Mouse (Mus musculus) forebrain, embryonic 11.5 days (tissue): ENCODE measurements around the gene Trim44. TPM values are rescaled to one million over a fixed set of nuclear protein-coding genes. Genes with fewer than 3 reads are reported as not detected.

Source experiments
- ATAC-seq: fragments of 200-750 bp; cut with Nextera tagmentation; replicated peaks from 2 replicates; pipeline ENCODE4 v1.8.0; 2017; ENCODE audit warnings: moderate TSS enrichment; ENCODE audit not compliant: low FRiP score
- DNase-seq: peaks from one replicate; pipeline ENCODE4 v3.0.0-alpha.2; 2017; ENCODE audit warnings: low spot score
- H3K27ac ChIP-seq: fragments of 300-500 bp; sonication (generic); 2 replicates; pipeline ENCODE4 v1.5.1; 2014; ENCODE audit warnings: low read depth, low read length
- H3K27me3 ChIP-seq: fragments of 300-500 bp; sonication (generic); 2 replicates; pipeline ENCODE4 v1.6.1; 2014; ENCODE audit warnings: mild to moderate bottlenecking, low read length, mixed read lengths; ENCODE audit not compliant: control insufficient read depth, insufficient read depth
- H3K36me3 ChIP-seq: fragments of 300-500 bp; sonication (generic); 2 replicates; pipeline ENCODE4 v1.6.1; 2014; ENCODE audit warnings: mild to moderate bottlenecking, low read length, moderate library complexity, mixed read lengths; ENCODE audit not compliant: control insufficient read depth, insufficient read depth
- H3K4me1 ChIP-seq: fragments of 300-500 bp; sonication (generic); replicated peaks from 2 replicates; pipeline ENCODE4 v1.6.1; 2014; ENCODE audit warnings: low read length, mixed read lengths; ENCODE audit not compliant: control insufficient read depth, insufficient read depth
- H3K4me2 ChIP-seq: fragments of 300-500 bp; sonication (generic); 2 replicates; pipeline ENCODE4 v1.6.1; 2014; ENCODE audit warnings: low read depth, mild to moderate bottlenecking, low read length, moderate library complexity, mixed read lengths; ENCODE audit not compliant: severe bottlenecking
- H3K4me3 ChIP-seq: fragments of 300-500 bp; sonication (generic); 2 replicates; pipeline ENCODE4 v1.5.1; 2014; ENCODE audit warnings: low read depth, low read length
- H3K9ac ChIP-seq: fragments of 300-500 bp; sonication (generic); 2 replicates; pipeline ENCODE4 v1.6.1; 2014; ENCODE audit warnings: low read length
- H3K9me3 ChIP-seq: fragments of 300-500 bp; sonication (generic); 2 replicates; pipeline ENCODE4 v1.6.1; 2016; ENCODE audit warnings: low read length, mixed read lengths; ENCODE audit not compliant: control insufficient read depth
- WGBS: fragments of 180-500 bp; shearing (Covaris S2); extraction: QIAGEN DNeasy Blood & Tissue Kit; methylation state at CpG from one replicate; pipeline ENCODE4 v1.1.7; 2014; 5-methylcytosine and 5-hydroxymethylcytosine counted together
- polyA plus RNA-seq: library from polyadenylated mRNA; unstranded; fragments of >200 nt; fragmentation: Nextera tagmentation; extraction: Ambion mirVana; gene quantifications from 2 replicates; pipeline ENCODE4 v1.2.1, GENCODE M21; 2014

The Trim44 gene
- polyA plus RNA-seq, 1 experiment from 2014 or later: 50.7 TPM

DNA sequence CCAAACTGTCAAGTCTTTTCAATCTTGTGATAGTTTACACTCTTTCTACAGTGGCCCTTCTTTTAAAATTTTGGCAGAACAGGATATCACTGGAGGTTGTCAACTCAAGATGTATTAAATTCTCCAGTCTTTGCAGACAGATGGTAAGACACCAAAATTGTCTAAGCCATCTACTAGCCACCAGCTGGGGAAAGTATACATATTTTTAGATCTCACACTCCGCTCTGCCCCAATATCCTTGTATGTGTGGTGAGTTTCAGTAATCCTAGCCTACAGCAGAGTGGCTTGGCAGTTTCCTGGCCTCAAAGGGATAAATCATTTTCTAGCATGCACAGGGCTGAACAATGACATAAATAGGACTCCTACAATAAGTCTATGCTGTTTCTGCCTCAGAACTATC lies 105.1 kb downstream of the Trim44 start:
- H3K9me3 ChIP-seq: no peaks in the 10 kb centered on the region
- no peak overlapping the region for H3K27ac ChIP-seq
- H3K4me1 ChIP-seq: no peaks in the 10 kb centered on the region
- WGBS: 94% methylated on average over 1 of the region's 1 CpGs
- no peak overlapping the region for H3K4me2 ChIP-seq
- no peak overlapping the region for H3K4me3 ChIP-seq
- H3K9ac ChIP-seq: no peak overlapping the region
- ATAC-seq (no peak), DNase-seq (no peak)
- no peaks in the 10 kb centered on the region for H3K27me3 ChIP-seq
- no peaks in the 10 kb centered on the region; the same call in 1 of the 2 replicates for H3K36me3 ChIP-seq

DNA sequence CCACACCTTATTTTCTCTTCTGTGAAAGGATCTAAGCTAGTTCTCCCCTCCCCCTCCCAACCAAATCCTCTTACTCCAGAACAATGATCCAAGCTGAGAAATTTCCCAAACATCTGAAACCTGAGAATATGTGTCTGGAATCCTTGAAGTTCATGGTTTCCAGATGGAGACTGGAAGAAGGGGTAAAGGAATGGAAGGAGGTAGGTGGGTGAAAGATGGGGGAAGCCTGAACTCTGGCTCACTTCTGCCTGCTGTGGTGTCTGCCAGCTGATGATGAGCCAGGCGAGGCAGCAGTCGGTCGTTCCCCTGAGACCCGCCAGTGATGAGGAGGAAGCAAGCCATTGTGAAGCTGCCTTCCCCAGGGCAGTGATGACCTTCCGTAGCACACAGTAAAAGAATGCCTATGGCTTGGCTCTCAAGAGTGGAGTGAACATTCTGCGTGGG lies 112.8 kb downstream of the Trim44 start:
- H3K4me3 ChIP-seq: no peak overlapping the region
- no peak overlapping the region for H3K9ac ChIP-seq
- H3K9me3 ChIP-seq: no peaks in the 10 kb centered on the region
- WGBS: 38% methylated on average over 6 of the region's 6 CpGs
- no peaks in the 10 kb centered on the region for H3K27me3 ChIP-seq
- DNase-seq: no peak
- H3K36me3 ChIP-seq: no peaks in the 10 kb centered on the region
- H3K4me2 ChIP-seq: no peak overlapping the region
- ATAC-seq: no peak
- no peaks in the 10 kb centered on the region for H3K4me1 ChIP-seq
- no peak overlapping the region for H3K27ac ChIP-seq

DNA sequence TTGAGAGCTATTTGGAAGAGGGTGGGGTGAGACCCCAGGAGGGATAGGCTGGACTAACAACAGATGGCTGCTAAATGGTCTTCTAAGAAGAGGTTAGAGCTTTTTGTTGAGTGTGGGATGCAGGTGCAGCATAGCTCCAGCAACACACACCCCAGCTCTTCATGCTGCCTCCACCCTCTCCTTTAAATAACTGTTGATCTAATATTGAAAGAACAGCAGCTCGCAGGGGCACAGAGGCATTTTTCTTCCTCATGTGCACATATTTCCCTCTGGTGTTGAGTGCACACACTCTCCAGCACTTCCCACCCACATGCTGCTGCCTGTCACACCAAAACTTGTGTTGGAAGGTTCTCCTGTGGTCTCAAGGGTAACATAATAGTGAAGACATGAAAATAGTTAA lies 114.4 kb downstream of the Trim44 start:
- Histone ChIP-seq H3K27ac (no peak overlapping the region), H3K9ac (no peak overlapping the region), H3K4me2 (no peak overlapping the region), H3K27me3 (no peaks in the 10 kb centered on the region), H3K36me3 (no peaks in the 10 kb centered on the region), H3K9me3 (no peaks in the 10 kb centered on the region), H3K4me1 (no peaks in the 10 kb centered on the region), H3K4me3 (no peak overlapping the region)
- 79% methylated on average over 1 of the region's 1 CpGs for WGBS
- ATAC-seq (no peak), DNase-seq (no peak)

DNA sequence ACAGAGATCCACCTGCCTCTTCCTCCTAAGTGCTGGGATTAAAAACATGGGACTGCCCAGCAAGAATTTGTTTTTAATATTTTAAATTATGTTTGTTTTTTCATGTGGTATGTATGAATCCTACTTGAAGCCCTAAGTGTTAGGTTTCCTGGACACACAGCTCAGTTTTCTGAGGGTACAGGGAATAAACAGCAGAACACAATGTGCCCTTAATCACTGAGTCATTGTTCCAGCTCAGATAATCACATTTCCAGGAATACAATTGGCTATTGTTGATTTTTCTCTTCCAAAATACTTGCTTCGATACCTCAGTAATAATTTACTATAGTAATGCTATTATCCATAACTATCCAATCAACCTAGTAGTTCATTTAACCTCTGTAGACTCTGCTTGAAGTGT lies 115.6 kb downstream of the Trim44 start:
- H3K4me1 ChIP-seq: no peaks in the 10 kb centered on the region
- no peak for DNase-seq
- H3K36me3 ChIP-seq: no peaks in the 10 kb centered on the region
- H3K4me3 ChIP-seq: no peak overlapping the region
- no peaks in the 10 kb centered on the region for H3K9me3 ChIP-seq
- WGBS: 74% methylated on average over 1 of the region's 1 CpGs
- no peaks in the 10 kb centered on the region for H3K27me3 ChIP-seq
- no peak overlapping the region for H3K4me2 ChIP-seq
- H3K9ac ChIP-seq: no peak overlapping the region
- no peak for ATAC-seq
- H3K27ac ChIP-seq: no peak overlapping the region

- ATAC-seq: no peak
- Histone ChIP-seq H3K4me3 (no peak overlapping the region), H3K36me3 (no peaks in the 10 kb centered on the region), H3K4me1 (no peaks in the 10 kb centered on the region), H3K4me2 (no peak overlapping the region), H3K27ac (no peak overlapping the region), H3K9ac (no peak overlapping the region), H3K9me3 (no peaks in the 10 kb centered on the region), H3K27me3 (no peaks in the 10 kb centered on the region)
- no peak for DNase-seq
- 75% methylated on average over 2 of the region's 2 CpGs for WGBS
These were observed 116.1 kb downstream of the Trim44 start for GRCm38 (mm10) chr2:102291533-102291932.

- H3K9ac ChIP-seq: no peak overlapping the region
- no peaks in the 10 kb centered on the region for H3K4me1 ChIP-seq
- no peaks in the 10 kb centered on the region for H3K27me3 ChIP-seq
- H3K4me2 ChIP-seq: no peak overlapping the region
- ATAC-seq (0 out of 2 replicates have a peak, but pooled peaks have one; percentile 44), DNase-seq (peak; percentile 72)
- no peaks in the 10 kb centered on the region for H3K9me3 ChIP-seq
- H3K4me3 ChIP-seq: no peak overlapping the region
- no peak overlapping the region for H3K27ac ChIP-seq
- WGBS: 70% methylated on average over 5 of the region's 5 CpGs
- H3K36me3 ChIP-seq: no peaks in the 10 kb centered on the region
These were observed 117.6 kb downstream of the Trim44 start for GRCm38 (mm10) chr2:102290041-102290440.

- no peak overlapping the region for H3K9ac ChIP-seq
- WGBS: 89% methylated on average over 5 of the region's 5 CpGs
- no peaks in the 10 kb centered on the region for H3K9me3 ChIP-seq
- H3K4me3 ChIP-seq: no peak overlapping the region
- no peaks in the 10 kb centered on the region for H3K36me3 ChIP-seq
- H3K4me1 ChIP-seq: no peaks in the 10 kb centered on the region
- no peaks in the 10 kb centered on the region for H3K27me3 ChIP-seq
- DNase-seq: no peak
- ATAC-seq: no peak
- H3K4me2 ChIP-seq: no peak overlapping the region
- H3K27ac ChIP-seq: no peak overlapping the region
These were observed 119.0 kb downstream of the Trim44 start for GRCm38 (mm10) chr2:102288676-102289075.

GRCm38 (mm10) chr2:102287369-102287768 lies 120.3 kb downstream of the Trim44 start:
- Histone ChIP-seq H3K9ac (no peak overlapping the region), H3K4me3 (no peak overlapping the region), H3K4me2 (no peak overlapping the region), H3K9me3 (no peaks in the 10 kb centered on the region), H3K27me3 (no peaks in the 10 kb centered on the region), H3K4me1 (no peaks in the 10 kb centered on the region), H3K36me3 (no peaks in the 10 kb centered on the region), H3K27ac (no peak overlapping the region)
- 62% methylated on average over 3 of the region's 3 CpGs for WGBS
- ATAC-seq (no peak), DNase-seq (no peak)

DNA sequence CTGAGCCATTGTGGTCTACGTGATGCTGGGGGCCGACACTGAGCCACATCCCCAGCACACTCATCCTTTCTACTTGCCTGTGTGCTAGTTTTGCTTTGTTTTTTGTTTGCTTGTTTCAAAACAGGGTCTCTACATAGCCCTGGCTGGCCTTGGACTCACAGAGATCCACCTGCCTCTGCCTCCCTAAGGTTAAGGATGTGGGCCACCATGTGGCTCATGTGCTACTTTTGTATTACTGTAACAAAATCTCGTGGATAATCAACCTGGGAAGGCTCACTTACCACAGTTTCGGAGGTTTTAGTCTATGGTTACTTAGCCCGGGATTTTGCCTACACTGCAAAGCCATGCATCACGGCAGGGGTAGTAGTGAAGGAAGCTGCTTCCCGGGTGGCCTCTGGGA lies 125.5 kb downstream of the Trim44 start:
- Histone ChIP-seq H3K36me3 (no peaks in the 10 kb centered on the region), H3K9ac (no peak overlapping the region), H3K9me3 (no peaks in the 10 kb centered on the region), H3K27ac (no peak overlapping the region), H3K4me1 (peaks cover 2% of the 10 kb centered on the region; the same call in 1 of the 2 replicates), H3K27me3 (no peaks in the 10 kb centered on the region), H3K4me3 (no peak overlapping the region), H3K4me2 (no peak overlapping the region)
- WGBS: 83% methylated on average over 7 of the region's 7 CpGs
- no peak for DNase-seq
- ATAC-seq: no peak
